Comparison of ENCODE assay signal across 17 mouse cellular contexts in the genomic region with DNA sequence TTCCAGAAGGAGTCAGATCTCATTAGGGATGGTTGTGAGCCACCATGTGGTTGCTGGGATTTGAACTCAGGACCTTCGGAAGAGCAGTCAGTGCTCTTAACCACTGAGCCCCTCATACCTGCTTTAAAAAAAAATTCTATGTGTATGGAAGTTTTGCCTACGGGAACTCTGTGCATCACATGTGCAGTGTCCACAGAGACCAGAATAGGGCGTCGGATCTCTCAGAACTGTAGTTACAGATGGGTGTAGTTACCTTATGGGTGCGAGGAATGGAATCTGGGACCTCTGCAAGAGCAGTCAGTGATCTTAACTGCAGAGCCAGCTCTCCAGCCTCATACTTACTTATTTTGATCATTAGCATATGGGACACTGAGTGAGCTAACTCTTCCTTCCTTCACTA. TPM values are rescaled to one million over a fixed set of nuclear protein-coding genes. Genes with fewer than 3 reads are reported as not detected.
"Had no signal": no experiment of that assay in that cellular context is flagged by ENCODE, and none has a peak within 500 bp of the region (broad histone marks: within the 10 kb centered on the region; RNA-seq: fewer than 3 reads in every experiment).

No protein-coding gene starts in this region.

- H3K4me2 ChIP-seq: neural tube, embryonic 13.5 days; neural tube, embryonic 15.5 days; stomach, embryonic 15.5 days had no signal

- H3K27me3 ChIP-seq: neural tube, embryonic 13.5 days; neural tube, embryonic 15.5 days; stomach, embryonic 15.5 days had no signal

- H3K9me3 ChIP-seq: neural tube, embryonic 13.5 days; neural tube, embryonic 15.5 days; stomach, embryonic 15.5 days had no signal

- H3K9ac ChIP-seq: neural tube, embryonic 13.5 days; neural tube, embryonic 15.5 days; stomach, embryonic 15.5 days had no signal

- H3K27ac ChIP-seq: neural tube, embryonic 13.5 days; neural tube, embryonic 15.5 days; stomach, embryonic 15.5 days; stomach, postnatal 0 days had no signal

- H3K4me3 ChIP-seq: neural tube, embryonic 13.5 days; neural tube, embryonic 15.5 days; stomach, embryonic 15.5 days had no signal

- DNase-seq: retina, postnatal 1 day; right cerebral cortex, adult 18-20 months; right cerebral cortex, postnatal 14 days; right cerebral cortex, postnatal 25 days; right cerebral cortex, postnatal 4 days; spleen, adult 18-20 months; thymus, adult 18-20 months; thymus, adult 2 months; thymus, postnatal 14 days; thymus, postnatal 25 days; thymus, postnatal 36 days; thymus, postnatal 4 days had no signal

- H3K36me3 ChIP-seq: neural tube, embryonic 13.5 days; neural tube, embryonic 15.5 days; stomach, embryonic 15.5 days had no signal

- H3K4me1 ChIP-seq: neural tube, embryonic 13.5 days; neural tube, embryonic 15.5 days; stomach, embryonic 15.5 days had no signal

RNA-seq across cellular contexts. Expression of a gene that starts 58.2 kb away (rescaled TPM):
- polyA plus RNA-seq: small intestine, adult 2 months had no signal
